Mouse (Mus musculus) kidney, postnatal 4 days (tissue): ENCODE data around the gene Ocm.
A peak's percentile ranks its signal among the peaks of the same experiment; 100 is the strongest.

Source experiments
- DNase-seq, 2 experiments: peaks; one replicate each; pipeline ENCODE4 v3.0.0; 2021; ENCODE audit warnings: mixed read lengths in 2 of 2

The Ocm gene

GRCm38 (mm10) chr5:143999409-143999808 is 27.1 kb downstream of the Ocm start:
- DNase-seq, result peak; percentile 33 to 36

GRCm38 (mm10) chr5:143994632-143995365 is 31.7 kb downstream of the Ocm start:
- no peak for DNase-seq

GRCm38 (mm10) chr5:143993849-143994248 is 32.6 kb downstream of the Ocm start:
- DNase-seq, result no peak

- DNase-seq, result no peak
Measured at GRCm38 (mm10) chr5:143993260-143993659, 33.2 kb downstream of the Ocm start.

GRCm38 (mm10) chr5:143992661-143993060 is 33.8 kb downstream of the Ocm start:
- DNase-seq, result no peak

- no peak for DNase-seq
Measured at GRCm38 (mm10) chr5:143990086-143990485, 36.4 kb downstream of the Ocm start.

- DNase-seq, result no peak
Measured at GRCm38 (mm10) chr5:143989046-143989445, 37.4 kb downstream of the Ocm start.

GRCm38 (mm10) chr5:143987596-143987995 is 38.9 kb downstream of the Ocm start:
- DNase-seq, result no peak

- no peak for DNase-seq
Measured at GRCm38 (mm10) chr5:143985381-143985780, 41.1 kb downstream of the Ocm start.

GRCm38 (mm10) chr5:143982361-143982760 is 44.1 kb downstream of the Ocm start:
- DNase-seq, result no peak

GRCm38 (mm10) chr5:143980858-143981257 is 45.6 kb downstream of the Ocm start:
- DNase-seq, result peak; percentile 18 to 60

- no peak for DNase-seq
Measured at GRCm38 (mm10) chr5:143976726-143977431, 49.6 kb downstream of the Ocm start.

GRCm38 (mm10) chr5:143976232-143976631 is 50.2 kb downstream of the Ocm start:
- no peak for DNase-seq

GRCm38 (mm10) chr5:143975631-143975933 is 50.9 kb downstream of the Ocm start:
- no peak for DNase-seq

- DNase-seq, result peak; percentile 74 to 79
Measured at GRCm38 (mm10) chr5:143974931-143975630, 51.4 kb downstream of the Ocm start.

- no peak for DNase-seq
Measured at GRCm38 (mm10) chr5:143972628-143973027, 53.8 kb downstream of the Ocm start.
